Mouse (Mus musculus): ENCODE measurements around the gene Hpse2. TPM values are rescaled to one million over a fixed set of nuclear protein-coding genes. Genes with fewer than 3 reads are reported as not detected.
"Not testable (repeated sequence)": the region's sequence is repeated elsewhere in the genome, so short reads cannot be mapped to it uniquely, and the experiment has no call there.

Hpse2 gene
- total and polyA plus RNA-seq, 2 experiments from 2014 or later = 0.23 to 0.55 TPM

GRCm38 (mm10) chr19:43384978-43385431 is 3.1 kb downstream of the Hpse2 start:
- WGBS = under 1% methylated on average over 25 of the region's 25 CpGs
- H3K27ac ChIP-seq (ENCODE audit: low read depth, low read length) = no peak overlapping the region
- H3K4me1 ChIP-seq (ENCODE audit: insufficient read depth, low read length) = peaks cover 12% of the 10 kb centered on the region; the same call in 1 of the 2 replicates
- no peak for TF ChIP-seq CTCF (IDR thresholded peaks at IDR 0.05)
- peaks cover 69% of the 10 kb centered on the region for H3K27me3 ChIP-seq (ENCODE audit: insufficient read depth, low read length)
- H3K9me3 ChIP-seq (ENCODE audit: low read length) = no peaks in the 10 kb centered on the region
- H3K4me3 ChIP-seq (ENCODE audit: low read depth, low read length) = peak overlapping the region; percentile 27
- H3K36me3 ChIP-seq (ENCODE audit: insufficient read depth, low read length) = no peaks in the 10 kb centered on the region
- 0 out of 2 replicates have a peak overlapping the region, but pooled peaks have one; percentile 13 for H3K9ac ChIP-seq (replicated peaks; ENCODE audit: low read length, poor library complexity, severe bottlenecking)
- H3K4me2 ChIP-seq (ENCODE audit: low read depth, low read length, poor library complexity, severe bottlenecking) = peak overlapping the region; percentile 42
- DNase-seq (ENCODE audit: low spot score) (peak; percentile 45), ATAC-seq (ENCODE audit: low FRiP score) (no peak)

DNA sequence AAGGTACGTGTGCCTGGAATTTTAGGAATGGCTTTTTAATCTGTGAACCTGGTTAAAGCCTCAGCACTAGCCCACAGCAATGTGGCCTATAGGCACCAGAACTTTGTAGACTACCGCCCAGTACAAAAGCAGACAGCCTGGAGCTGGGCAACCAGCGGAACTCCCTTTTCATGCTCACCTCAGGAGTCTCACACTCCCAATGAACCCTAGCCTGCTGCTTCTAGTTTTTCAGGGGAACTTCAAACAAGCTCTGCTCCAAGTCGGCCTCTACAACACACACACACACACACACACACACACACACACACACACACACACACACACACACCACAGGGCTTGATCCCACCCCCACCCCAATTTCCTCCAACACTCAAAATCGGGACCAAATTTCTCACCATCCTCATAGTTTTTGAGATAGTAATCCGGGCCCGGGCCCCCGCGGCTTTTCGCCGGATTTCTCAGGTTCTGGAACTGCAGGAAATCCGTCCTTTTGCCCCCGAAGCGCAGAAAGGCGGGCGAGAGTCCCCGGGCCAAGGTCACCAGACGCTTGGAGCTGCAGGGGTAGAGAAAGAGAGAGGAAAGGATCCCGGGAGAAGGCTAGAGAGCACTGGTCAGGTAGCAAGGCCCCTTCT is 3.7 kb downstream of the Hpse2 start:
- WGBS = 3% methylated on average over 19 of the region's 19 CpGs
- Histone ChIP-seq H3K9me3 (ENCODE audit: low read length) (no peaks in the 10 kb centered on the region), H3K27ac (ENCODE audit: low read depth, low read length) (no peak overlapping the region), H3K36me3 (ENCODE audit: insufficient read depth, low read length) (no peaks in the 10 kb centered on the region), H3K27me3 (ENCODE audit: insufficient read depth, low read length) (peaks cover 65% of the 10 kb centered on the region), H3K4me1 (ENCODE audit: insufficient read depth, low read length) (peaks cover 12% of the 10 kb centered on the region; the same call in 1 of the 2 replicates), H3K4me3 (ENCODE audit: low read depth, low read length) (peak overlapping the region; percentile 27), H3K4me2 (ENCODE audit: low read depth, low read length, poor library complexity, severe bottlenecking) (peak overlapping the region; percentile 42), H3K9ac (replicated peaks; ENCODE audit: low read length, poor library complexity, severe bottlenecking) (0 out of 2 replicates have a peak overlapping the region, but pooled peaks have one; percentile 13)
- no peak for ATAC-seq (ENCODE audit: low FRiP score)
- no peak for DNase-seq (ENCODE audit: low spot score)
- no peak for TF ChIP-seq CTCF (IDR thresholded peaks at IDR 0.05)

GRCm38 (mm10) chr19:43358830-43359229 is 29.3 kb downstream of the Hpse2 start:
- no peak for DNase-seq (ENCODE audit: low spot score)
- no peaks in the 10 kb centered on the region for H3K27me3 ChIP-seq (ENCODE audit: insufficient read depth, low read length)
- H3K4me3 ChIP-seq (ENCODE audit: low read depth, low read length) = no peak overlapping the region
- H3K9ac ChIP-seq (replicated peaks; ENCODE audit: low read length, poor library complexity, severe bottlenecking) = no peak overlapping the region
- H3K9me3 ChIP-seq (ENCODE audit: low read length) = no peaks in the 10 kb centered on the region
- no peaks in the 10 kb centered on the region for H3K4me1 ChIP-seq (ENCODE audit: insufficient read depth, low read length)
- WGBS = 95% methylated on average over 3 of the region's 3 CpGs
- no peaks in the 10 kb centered on the region for H3K36me3 ChIP-seq (ENCODE audit: insufficient read depth, low read length)
- H3K4me2 ChIP-seq (ENCODE audit: low read depth, low read length, poor library complexity, severe bottlenecking) = no peak overlapping the region
- H3K27ac ChIP-seq (ENCODE audit: low read depth, low read length) = no peak overlapping the region
- TF ChIP-seq CTCF (IDR thresholded peaks at IDR 0.05) = no peak
- ATAC-seq (ENCODE audit: low FRiP score) = no peak

GRCm38 (mm10) chr19:43311125-43311524 is 77.0 kb downstream of the Hpse2 start:
- H3K4me1 ChIP-seq (ENCODE audit: insufficient read depth, low read length) = no peaks in the 10 kb centered on the region
- DNase-seq (ENCODE audit: low spot score) = peak; percentile 51
- H3K27me3 ChIP-seq (ENCODE audit: insufficient read depth, low read length) = no peaks in the 10 kb centered on the region
- no peak overlapping the region for H3K4me3 ChIP-seq (ENCODE audit: low read depth, low read length)
- no peak overlapping the region for H3K9ac ChIP-seq (replicated peaks; ENCODE audit: low read length, poor library complexity, severe bottlenecking)
- H3K9me3 ChIP-seq (ENCODE audit: low read length) = 0 out of 2 replicates have a peak, but pooled peaks cover under 1% of the 10 kb centered on the region
- no peak overlapping the region for H3K27ac ChIP-seq (ENCODE audit: low read depth, low read length)
- no peak for ATAC-seq (ENCODE audit: low FRiP score)
- H3K36me3 ChIP-seq (ENCODE audit: insufficient read depth, low read length) = no peaks in the 10 kb centered on the region
- TF ChIP-seq CTCF (IDR thresholded peaks at IDR 0.05) = peak; percentile 66
- H3K4me2 ChIP-seq (ENCODE audit: low read depth, low read length, poor library complexity, severe bottlenecking) = no peak overlapping the region

DNA sequence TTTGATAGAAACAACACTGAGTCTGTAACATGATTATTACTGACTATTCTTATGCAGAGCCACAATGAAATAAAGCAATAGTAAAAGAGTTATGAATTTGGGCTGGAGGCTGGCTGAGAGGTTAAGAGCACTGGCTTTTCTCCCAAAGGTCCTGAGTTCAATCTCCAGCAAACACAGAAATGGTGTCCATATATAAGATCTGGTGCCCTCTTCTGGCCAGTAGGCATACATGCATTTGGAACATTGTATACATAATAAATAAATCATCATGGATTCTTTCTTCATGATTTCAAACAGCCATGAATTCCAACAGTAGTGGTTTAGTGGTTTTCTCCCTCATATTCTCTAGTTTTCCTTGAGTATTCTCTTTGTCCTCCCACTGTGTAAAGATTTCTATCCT is 81.4 kb downstream of the Hpse2 start:
- DNase-seq (ENCODE audit: low spot score) = no peak
- no peaks in the 10 kb centered on the region for H3K27me3 ChIP-seq (ENCODE audit: insufficient read depth, low read length)

DNA sequence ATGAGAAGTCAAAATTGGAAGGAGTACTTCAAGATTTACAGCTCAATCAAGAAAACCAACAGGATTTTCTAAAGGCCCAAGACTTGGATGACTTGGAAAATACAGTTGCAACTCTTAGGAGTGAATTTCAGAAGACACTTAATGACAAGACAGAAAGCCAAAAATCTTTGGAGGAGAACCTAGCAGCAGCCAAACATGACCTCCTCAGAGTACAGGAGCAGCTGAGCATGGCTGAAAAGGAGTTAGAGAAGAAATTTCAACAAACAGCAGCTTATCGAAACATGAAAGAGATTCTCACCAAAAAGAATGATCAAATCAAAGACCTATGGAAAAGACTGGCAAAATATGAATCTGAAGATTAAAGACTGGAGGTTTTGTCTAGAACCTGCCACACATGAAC is 106.8 kb downstream of the Hpse2 start:
- WGBS = 100% methylated on average over 1 of the region's 1 CpGs
- not testable (repeated sequence) for ATAC-seq (ENCODE audit: low FRiP score); H3K9ac ChIP-seq (replicated peaks; ENCODE audit: low read length, poor library complexity, severe bottlenecking)

More for the DNA sequence above, 81.4 kb downstream of the Hpse2 start:
- no peak overlapping the region for H3K4me3 ChIP-seq (ENCODE audit: low read depth, low read length)
- H3K9ac ChIP-seq (replicated peaks; ENCODE audit: low read length, poor library complexity, severe bottlenecking) = no peak overlapping the region
- H3K36me3 ChIP-seq (ENCODE audit: insufficient read depth, low read length) = no peaks in the 10 kb centered on the region
- no peaks in the 10 kb centered on the region for H3K4me1 ChIP-seq (ENCODE audit: insufficient read depth, low read length)
- H3K27ac ChIP-seq (ENCODE audit: low read depth, low read length) = no peak overlapping the region
- 0 out of 2 replicates have a peak, but pooled peaks cover 3% of the 10 kb centered on the region for H3K9me3 ChIP-seq (ENCODE audit: low read length)
- no peak overlapping the region for H3K4me2 ChIP-seq (ENCODE audit: low read depth, low read length, poor library complexity, severe bottlenecking)
- no peak for ATAC-seq (ENCODE audit: low FRiP score)
- 0 out of 2 replicates have a peak, but pooled peaks have one; percentile 27 for TF ChIP-seq CTCF (IDR thresholded peaks at IDR 0.05)

More for the DNA sequence above, 106.8 kb downstream of the Hpse2 start:
- not testable (repeated sequence) for H3K36me3 ChIP-seq (ENCODE audit: insufficient read depth, low read length); H3K27ac ChIP-seq (ENCODE audit: low read depth, low read length); DNase-seq (ENCODE audit: low spot score); H3K4me3 ChIP-seq (ENCODE audit: low read depth, low read length); H3K4me2 ChIP-seq (ENCODE audit: low read depth, low read length, poor library complexity, severe bottlenecking); H3K27me3 ChIP-seq (ENCODE audit: insufficient read depth, low read length); H3K9me3 ChIP-seq (ENCODE audit: low read length); H3K4me1 ChIP-seq (ENCODE audit: insufficient read depth, low read length)
